Mouse (Mus musculus) ES-Bruce4 (cell line): ENCODE results near the gene Sh2d1a. TPM values are rescaled to one million over a fixed set of nuclear protein-coding genes. Genes with fewer than 3 reads are reported as not detected.

Source experiments
- H3K27ac ChIP-seq: 2 replicates; pipeline ENCODE4 v1.5.1; 2012; ENCODE audit warnings: low read length, inconsistent platforms; ENCODE audit not compliant: insufficient read depth
- H3K27me3 ChIP-seq: 2 replicates; pipeline ENCODE4 v1.6.1; 2012; ENCODE audit warnings: mild to moderate bottlenecking, low read length, inconsistent platforms; ENCODE audit not compliant: control insufficient read depth, poor library complexity, insufficient read depth, severe bottlenecking
- H3K36me3 ChIP-seq: 2 replicates; pipeline ENCODE4 v1.6.1; 2012; ENCODE audit warnings: inconsistent platforms, mild to moderate bottlenecking, low read length, moderate library complexity; ENCODE audit not compliant: control insufficient read depth, poor library complexity, insufficient read depth, severe bottlenecking
- H3K4me1 ChIP-seq: one replicate; pipeline ENCODE4 v1.8.1; 2011; ENCODE audit warnings: low read length; ENCODE audit not compliant: control insufficient read depth, insufficient read depth
- H3K4me3 ChIP-seq: 2 replicates; pipeline ENCODE4 v1.5.1; 2011; ENCODE audit warnings: low read depth, mild to moderate bottlenecking, low read length
- H3K9ac ChIP-seq: 2 replicates; pipeline ENCODE4 v1.6.1; 2012; ENCODE audit warnings: low read depth, mild to moderate bottlenecking, inconsistent platforms; ENCODE audit not compliant: poor library complexity, severe bottlenecking
- H3K9me3 ChIP-seq: replicated peaks from 2 replicates; pipeline ENCODE4 v1.6.1; 2012; ENCODE audit warnings: mild to moderate bottlenecking, low read length, inconsistent platforms; ENCODE audit not compliant: control insufficient read depth, poor library complexity, insufficient read depth, severe bottlenecking
- CTCF ChIP-seq: IDR thresholded peaks from one replicate; pipeline ENCODE4 v1.8.1; 2011; ENCODE audit warnings: low read depth, low read length
- EP300 ChIP-seq: IDR thresholded peaks from 2 replicates; pipeline ENCODE4 v1.6.1; 2011; ENCODE audit warnings: low read depth, low read length; ENCODE audit not compliant: insufficient read depth
- POLR2A ChIP-seq: IDR thresholded peaks from one replicate; pipeline ENCODE4 v1.8.1; 2011; ENCODE audit warnings: low read length; ENCODE audit not compliant: insufficient read depth
- polyA plus RNA-seq: library from polyadenylated mRNA; stranded (reverse); fragments of >200 nt; gene quantifications from 2 replicates; pipeline ENCODE4 v1.2.4, GENCODE M21; 2011; ENCODE audit warnings: low read depth; ENCODE audit not compliant: missing spikeins, insufficient read depth, insufficient read length

Sh2d1a gene
- polyA plus RNA-seq, result not detected in 2 replicates

DNA sequence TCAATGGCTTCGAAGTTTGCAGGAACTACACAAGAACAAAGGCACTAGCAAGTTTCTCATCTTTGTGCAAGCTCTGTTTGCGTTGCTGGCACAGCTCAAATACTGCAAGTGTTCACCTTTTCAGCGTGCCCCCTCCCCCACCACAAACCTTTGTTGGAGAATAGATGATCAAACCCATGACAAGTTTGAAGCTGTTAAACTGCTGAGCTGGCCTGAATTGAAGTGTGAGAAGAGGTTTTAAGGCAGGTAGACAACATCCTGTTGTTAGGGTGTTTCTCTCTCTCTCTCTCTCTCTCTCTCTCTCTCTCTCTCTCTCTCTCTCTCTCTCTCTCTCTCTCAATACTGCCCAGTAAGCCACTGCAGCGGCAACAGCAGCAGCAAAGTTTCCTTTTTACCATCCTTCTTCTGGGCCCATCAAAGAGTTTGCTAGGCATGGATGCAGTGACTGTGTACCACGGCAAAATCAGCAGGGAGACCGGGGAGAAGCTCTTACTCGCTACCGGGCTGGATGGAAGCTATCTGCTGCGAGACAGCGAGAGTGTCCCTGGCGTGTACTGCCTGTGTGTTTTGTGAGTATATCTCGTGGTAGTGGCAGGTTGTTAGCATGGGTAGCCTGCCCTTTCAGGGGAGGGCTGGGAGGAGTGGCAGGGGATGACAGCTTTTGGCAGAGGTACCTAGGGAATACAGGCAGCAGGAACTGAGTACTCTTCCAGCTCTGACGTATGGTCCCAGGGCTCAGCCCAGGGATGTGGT is at the start of gene Sh2d1a:
Gene Sh2d1a, plus strand, starts transcription at position 163 of the 753 bp plus-strand sequence.
- no peaks in the 10 kb centered on the region for H3K4me1 ChIP-seq
- no peak within 1 kb of the TSS for H3K4me3 ChIP-seq
- no peaks in the 10 kb centered on the region for H3K9me3 ChIP-seq
- no peaks in the 10 kb centered on the region for H3K27me3 ChIP-seq
- H3K27ac ChIP-seq, result no peak within 1 kb of the TSS
- TF ChIP-seq CTCF (no peak), POLR2A (no peak), EP300 (no peak)
- no peak within 1 kb of the TSS for H3K9ac ChIP-seq
- H3K36me3 ChIP-seq, result no peaks in the 10 kb centered on the region

DNA sequence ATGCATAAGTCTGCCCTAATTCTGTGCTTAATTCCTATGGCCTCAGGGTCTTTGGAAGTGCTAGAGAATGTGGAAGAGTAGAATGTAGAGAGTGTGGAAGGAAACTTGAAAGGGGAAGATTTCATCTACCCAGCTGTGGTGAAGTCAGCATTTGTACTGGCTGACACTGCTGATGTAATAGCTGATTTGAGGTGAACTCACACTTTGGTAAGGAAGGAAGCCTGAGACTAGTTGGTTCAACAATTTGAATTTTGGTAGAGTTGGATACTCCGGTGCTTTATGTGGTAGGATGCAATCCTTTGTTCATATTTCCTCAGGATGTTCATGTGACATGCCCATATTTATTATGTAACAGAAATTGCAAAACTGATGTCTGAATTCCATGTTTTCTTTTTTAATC is 49.3 kb upstream of the Sh2d1a start:
- Histone ChIP-seq H3K27me3 (no peaks in the 10 kb centered on the region), H3K4me3 (no peak overlapping the region), H3K9me3 (no peaks in the 10 kb centered on the region), H3K36me3 (no peaks in the 10 kb centered on the region), H3K27ac (no peak overlapping the region), H3K9ac (no peak overlapping the region), H3K4me1 (no peaks in the 10 kb centered on the region)
- no peak for TF ChIP-seq CTCF
- no peak for TF ChIP-seq POLR2A
- TF ChIP-seq EP300, result no peak

DNA sequence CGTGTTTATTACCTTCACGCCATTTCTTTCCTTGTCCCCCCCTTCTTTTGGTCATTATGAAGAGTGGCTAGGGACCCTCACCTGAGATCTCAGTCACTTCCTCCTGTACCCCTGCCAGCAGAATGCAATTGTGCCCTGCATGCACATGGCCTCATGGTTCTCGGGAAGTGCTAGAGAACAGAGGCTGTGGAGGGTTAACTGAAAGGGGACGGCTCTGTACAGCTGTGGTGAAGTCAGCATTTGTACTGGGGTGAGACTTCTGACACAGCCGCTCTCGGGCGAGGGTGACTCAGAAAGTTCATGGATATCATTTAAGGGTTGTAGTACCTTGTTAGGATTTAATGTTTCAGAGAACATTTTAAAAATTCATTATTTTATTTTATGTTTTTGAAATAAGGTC is 47.7 kb upstream of the Sh2d1a start:
- H3K9ac ChIP-seq, result no peak overlapping the region
- TF ChIP-seq POLR2A (no peak), EP300 (no peak), CTCF (no peak)
- H3K36me3 ChIP-seq, result no peaks in the 10 kb centered on the region

DNA sequence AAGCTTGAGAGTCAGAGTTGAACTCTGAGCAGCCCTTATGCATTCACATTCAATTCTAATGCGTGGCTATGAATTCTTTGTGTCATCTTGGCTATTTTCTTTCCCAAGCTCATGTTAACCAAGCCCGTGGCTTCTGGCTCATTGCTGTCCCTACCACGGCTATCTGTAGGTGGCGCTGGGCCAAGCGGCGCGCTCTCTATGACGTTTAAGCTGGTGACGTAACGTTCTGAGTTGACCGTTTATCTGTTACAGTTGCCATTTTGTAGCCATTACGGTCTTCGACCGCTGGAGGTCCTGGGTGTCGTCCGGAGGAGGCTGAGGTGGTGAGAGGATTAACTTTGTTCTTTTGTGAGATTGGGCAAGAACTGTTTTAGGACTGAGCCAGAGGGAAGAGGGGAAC is 12.8 kb upstream of the Sh2d1a start, which contains the start of gene Tex13c2:
Gene Tex13c2, plus strand, starts transcription at position 246 of the 400 bp plus-strand sequence.
- Histone ChIP-seq H3K9me3 (no peaks in the 10 kb centered on the region; the same call in 1 of the 2 replicates), H3K36me3 (no peaks in the 10 kb centered on the region), H3K9ac (no peak within 1 kb of the TSS), H3K27ac (no peak within 1 kb of the TSS), H3K4me3 (no peak within 1 kb of the TSS), H3K27me3 (no peaks in the 10 kb centered on the region), H3K4me1 (no peaks in the 10 kb centered on the region)
- TF ChIP-seq EP300 (no peak), CTCF (peak; percentile 27), POLR2A (no peak)

More for the DNA sequence above, 47.7 kb upstream of the Sh2d1a start:
- H3K4me1 ChIP-seq, result no peaks in the 10 kb centered on the region
- H3K9me3 ChIP-seq, result no peaks in the 10 kb centered on the region
- H3K4me3 ChIP-seq, result no peak overlapping the region
- no peaks in the 10 kb centered on the region for H3K27me3 ChIP-seq
- H3K27ac ChIP-seq, result no peak overlapping the region

DNA sequence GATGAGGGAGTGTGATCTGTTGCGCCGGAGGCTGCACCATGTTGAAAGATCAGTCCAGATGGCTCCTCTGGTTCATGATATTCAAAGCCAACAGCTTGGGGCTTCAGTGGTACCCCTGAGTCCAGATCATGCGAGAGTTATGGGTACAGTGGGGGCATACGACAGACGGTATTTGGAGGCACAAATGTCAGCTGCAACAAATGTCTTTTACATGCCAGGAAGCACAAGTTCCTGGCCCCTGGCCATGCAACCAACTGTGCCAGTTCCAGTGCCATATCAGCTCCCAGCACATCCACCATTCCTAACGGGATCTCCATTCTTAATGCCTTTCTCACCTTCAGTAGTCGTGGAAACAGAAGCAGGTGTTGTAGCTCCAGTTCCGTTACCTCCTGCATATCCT is 11.9 kb upstream of the Sh2d1a start:
- Histone ChIP-seq H3K9me3 (no peaks in the 10 kb centered on the region; the same call in 1 of the 2 replicates), H3K4me3 (no peak overlapping the region), H3K27me3 (no peaks in the 10 kb centered on the region), H3K27ac (no peak overlapping the region), H3K4me1 (no peaks in the 10 kb centered on the region), H3K9ac (no peak overlapping the region), H3K36me3 (no peaks in the 10 kb centered on the region)
- TF ChIP-seq EP300, result no peak

DNA sequence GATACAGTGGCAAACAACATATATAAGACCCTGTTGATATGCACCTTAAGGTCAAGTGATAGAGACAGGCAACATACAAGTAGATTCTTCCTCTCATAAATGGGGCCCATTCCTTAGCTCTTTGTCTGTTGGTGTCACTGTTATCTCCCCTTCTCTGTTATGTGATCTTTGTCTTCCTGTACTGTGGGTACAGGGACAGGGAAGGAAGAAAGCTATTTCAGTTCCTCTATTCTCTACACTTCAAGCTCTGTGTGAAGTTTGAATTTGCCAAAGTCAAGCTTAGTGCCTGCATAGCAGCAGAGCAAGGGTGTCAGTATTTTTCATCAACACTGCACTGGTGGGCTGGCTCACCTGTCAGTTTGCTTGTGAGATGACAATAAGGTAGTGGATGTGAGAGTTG is 1.7 kb upstream of the Sh2d1a start:
- no peaks in the 10 kb centered on the region for H3K9me3 ChIP-seq
- no peaks in the 10 kb centered on the region for H3K36me3 ChIP-seq
- no peaks in the 10 kb centered on the region for H3K4me1 ChIP-seq
- H3K9ac ChIP-seq, result no peak overlapping the region
- no peak overlapping the region for H3K4me3 ChIP-seq
- no peaks in the 10 kb centered on the region for H3K27me3 ChIP-seq
- no peak overlapping the region for H3K27ac ChIP-seq
- TF ChIP-seq CTCF (no peak), POLR2A (no peak), EP300 (no peak)
